Mouse (Mus musculus) liver, embryonic 14.5 days (tissue): ENCODE measurements around the gene Ttc21a.

Experiments used
- CTCF ChIP-seq: IDR thresholded peaks from 2 replicates; pipeline ENCODE4 v1.5.1; 2016; ENCODE audit warnings: antibody characterized with exemption, low read depth, control low read depth
- EP300 ChIP-seq: IDR thresholded peaks from 2 replicates; pipeline ENCODE4 v1.6.1; 2016; ENCODE audit warnings: antibody characterized with exemption, low read depth

- TF ChIP-seq CTCF (no peak), EP300 (no peak)
Measured at GRCm38 (mm10) chr9:119975286-119975685, 37.9 kb downstream of the Ttc21a start.
